Mouse (Mus musculus) midbrain, embryonic 14.5 days (tissue): ENCODE data around the gene Tmem107. TPM values are rescaled to one million over a fixed set of nuclear protein-coding genes. Genes with fewer than 3 reads are reported as not detected.

Experiments
- ATAC-seq: fragments of 200-750 bp; cut with Nextera tagmentation; 2 replicates; pipeline ENCODE4 v1.8.0; 2017; ENCODE audit warnings: moderate number of reproducible peaks, moderate library complexity; ENCODE audit not compliant: low FRiP score, low TSS enrichment
- DNase-seq: peaks from one replicate; pipeline ENCODE4 v3.0.0-alpha.2; 2015
- H3K27ac ChIP-seq: fragments of 300-500 bp; sonication (generic); replicated peaks from 2 replicates; pipeline ENCODE4 v1.5.1; 2014; ENCODE audit warnings: mild to moderate bottlenecking, low read depth, low read length, moderate library complexity
- H3K27me3 ChIP-seq: fragments of 300-500 bp; sonication (generic); 2 replicates; pipeline ENCODE4 v1.6.1; 2014; ENCODE audit warnings: low read length, control low read depth, mixed read lengths; ENCODE audit not compliant: control insufficient read depth, insufficient read depth
- H3K36me3 ChIP-seq: fragments of 300-500 bp; sonication (generic); 2 replicates; pipeline ENCODE4 v1.6.1; 2014; ENCODE audit warnings: low read length, control low read depth; ENCODE audit not compliant: control insufficient read depth, insufficient read depth
- H3K4me1 ChIP-seq: fragments of 300-500 bp; sonication (generic); 2 replicates; pipeline ENCODE4 v1.6.1; 2014; ENCODE audit warnings: mild to moderate bottlenecking, antibody characterized with exemption, low read length, control low read depth; ENCODE audit not compliant: control insufficient read depth, insufficient read depth
- H3K4me2 ChIP-seq: fragments of 300-500 bp; sonication (generic); 2 replicates; pipeline ENCODE4 v1.6.1; 2014; ENCODE audit warnings: mild to moderate bottlenecking, low read length, moderate library complexity
- H3K4me3 ChIP-seq: fragments of 300-500 bp; sonication (generic); replicated peaks from 2 replicates; pipeline ENCODE4 v1.5.1; 2014; ENCODE audit warnings: low read depth, low read length
- H3K9ac ChIP-seq: fragments of 300-500 bp; sonication (generic); replicated peaks from 2 replicates; pipeline ENCODE4 v1.6.1; 2014; ENCODE audit warnings: mild to moderate bottlenecking, low read length, moderate library complexity
- H3K9me3 ChIP-seq: fragments of 300-500 bp; sonication (generic); 2 replicates; pipeline ENCODE4 v1.6.1; 2016; ENCODE audit warnings: low read length, control low read depth, mixed read lengths; ENCODE audit not compliant: control insufficient read depth
- WGBS: fragments of 180-500 bp; shearing (Covaris S2); extraction: QIAGEN DNeasy Blood & Tissue Kit; methylation state at CpG from one replicate; pipeline ENCODE4 v1.1.7; 2014; 5-methylcytosine and 5-hydroxymethylcytosine counted together
- polyA plus RNA-seq: library from polyadenylated mRNA; unstranded; fragments of >200 nt; fragmentation: Nextera tagmentation; extraction: Ambion mirVana; gene quantifications from 2 replicates; pipeline ENCODE4 v1.2.1, GENCODE M21; 2014

Gene Tmem107
- polyA plus RNA-seq, 1 experiment from 2014 or later: 28.0 TPM

DNA sequence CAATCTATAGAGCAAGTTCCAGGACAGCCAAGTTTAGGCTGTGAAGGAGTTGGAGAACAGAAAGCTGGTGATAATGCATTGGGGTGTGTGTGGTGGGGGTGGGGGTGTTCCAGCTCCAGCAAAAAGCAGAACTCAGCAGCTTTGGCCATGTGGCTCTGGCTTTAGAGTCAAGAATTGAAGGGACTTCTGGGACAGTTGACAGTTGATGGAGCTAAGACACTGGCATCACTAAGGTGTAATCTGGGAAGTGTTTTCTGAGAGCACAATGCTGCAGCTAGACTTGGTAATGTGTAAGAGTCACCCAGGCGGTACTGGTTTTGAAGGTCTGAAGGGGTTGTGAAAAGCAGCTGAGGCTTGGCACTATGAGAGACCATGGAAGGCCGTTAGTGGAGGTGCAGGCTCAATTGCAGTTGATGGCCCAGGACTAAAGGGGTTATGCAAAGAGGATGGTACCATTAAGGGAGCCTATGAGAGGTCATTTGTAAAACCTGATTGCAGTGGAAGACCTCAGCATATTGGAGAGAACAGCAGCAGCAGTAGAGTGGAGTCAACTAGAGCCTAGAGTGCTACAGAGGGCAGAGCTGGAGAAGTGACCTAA lies 17.7 kb upstream of the Tmem107 start:
- no peak for ATAC-seq
- no peak overlapping the region for H3K4me3 ChIP-seq
- WGBS: 96% methylated on average over 2 of the region's 2 CpGs

DNA sequence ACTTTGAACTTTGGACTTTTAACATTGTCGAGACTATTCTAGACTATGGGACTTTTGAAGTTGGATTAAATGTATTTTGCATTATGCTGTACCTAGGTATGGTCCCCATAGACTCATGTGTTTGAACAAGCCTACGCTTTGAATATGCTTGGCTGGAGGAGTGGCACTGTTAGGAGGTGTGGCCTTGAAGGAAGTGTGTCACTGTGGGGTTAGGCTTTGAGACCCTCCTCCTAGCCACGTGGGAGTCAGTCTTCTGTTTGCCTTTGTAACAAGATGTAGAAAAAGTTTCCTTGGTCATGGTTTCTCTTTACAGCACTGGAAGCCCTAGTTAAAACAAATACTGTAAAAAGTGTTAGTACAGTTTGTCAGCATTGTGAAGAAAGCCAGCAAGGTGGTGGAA lies 16.8 kb upstream of the Tmem107 start:
- ATAC-seq: no peak
- DNase-seq: no peak
- Histone ChIP-seq H3K9me3 (no peaks in the 10 kb centered on the region), H3K27ac (no peak overlapping the region), H3K27me3 (no peaks in the 10 kb centered on the region), H3K4me2 (no peak overlapping the region), H3K4me1 (peaks cover 10% of the 10 kb centered on the region), H3K4me3 (no peak overlapping the region), H3K9ac (no peak overlapping the region), H3K36me3 (no peaks in the 10 kb centered on the region)
- 77% methylated on average over 3 of the region's 3 CpGs for WGBS

More for the DNA sequence above, 17.7 kb upstream of the Tmem107 start:
- Histone ChIP-seq H3K27me3 (no peaks in the 10 kb centered on the region), H3K9me3 (no peaks in the 10 kb centered on the region), H3K4me2 (no peak overlapping the region), H3K9ac (no peak overlapping the region), H3K36me3 (no peaks in the 10 kb centered on the region), H3K4me1 (peaks cover 3% of the 10 kb centered on the region; the same call in 1 of the 2 replicates), H3K27ac (no peak overlapping the region)
- no peak for DNase-seq

DNA sequence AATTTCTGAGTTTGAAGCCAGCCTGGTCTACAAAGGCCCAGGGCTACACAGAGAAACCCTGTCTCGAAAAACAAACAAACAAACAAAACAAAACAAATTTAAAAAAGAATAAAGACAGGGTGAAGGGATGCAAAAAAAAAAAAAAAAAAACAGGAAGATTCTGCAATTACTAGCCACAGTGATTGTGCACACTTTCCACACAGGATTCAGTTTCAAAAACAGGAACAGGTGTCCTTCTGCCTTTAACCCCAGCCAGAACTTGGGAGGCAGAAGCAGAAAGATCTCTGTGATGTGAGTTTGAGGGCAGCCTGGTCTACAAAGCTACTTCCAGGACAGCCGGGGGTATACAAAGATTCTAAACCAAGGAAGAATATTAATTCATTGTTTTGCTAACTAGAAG lies 12.3 kb upstream of the Tmem107 start:
- H3K9me3 ChIP-seq: no peaks in the 10 kb centered on the region
- 64% methylated on average over 2 of the region's 2 CpGs for WGBS
- ATAC-seq: no peak
- peak overlapping the region; percentile 75 for H3K4me2 ChIP-seq
- H3K4me3 ChIP-seq: peak overlapping the region; percentile 91
- peak overlapping the region; percentile 86 for H3K27ac ChIP-seq
- peaks cover 23% of the 10 kb centered on the region for H3K4me1 ChIP-seq
- H3K27me3 ChIP-seq: no peaks in the 10 kb centered on the region
- no peak for DNase-seq
- no peaks in the 10 kb centered on the region for H3K36me3 ChIP-seq
- H3K9ac ChIP-seq: peak overlapping the region; percentile 61

DNA sequence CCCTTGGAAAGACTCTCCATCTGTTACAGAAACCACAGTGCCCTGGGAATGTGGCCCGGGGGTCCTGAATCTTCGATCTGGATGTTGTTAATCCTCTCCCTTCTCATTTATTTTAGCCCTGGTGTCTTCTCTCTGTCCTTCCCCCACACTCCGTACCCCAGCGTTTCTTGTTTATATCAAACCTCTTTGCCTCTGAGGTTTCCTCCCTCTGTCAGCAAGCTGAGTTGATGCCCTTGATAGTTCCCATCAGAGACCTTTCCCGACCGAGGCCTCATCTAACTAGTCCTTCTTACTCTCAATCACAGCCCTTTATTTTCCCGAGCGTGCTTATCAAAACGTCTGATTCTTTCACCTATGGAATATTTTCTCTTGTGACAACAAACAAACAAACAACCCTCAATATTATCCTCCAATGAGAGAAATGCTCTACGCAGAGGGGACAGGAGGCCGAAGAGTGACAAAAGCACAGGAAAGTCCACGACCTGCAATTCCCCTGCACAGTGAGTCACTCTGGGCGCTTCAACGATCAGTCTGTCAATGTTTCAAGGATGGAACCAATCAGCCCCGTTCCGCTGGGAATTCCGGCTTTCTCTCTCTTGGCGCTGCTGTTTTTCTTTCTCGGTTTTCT lies 11.8 kb upstream of the Tmem107 start:
- H3K4me1 ChIP-seq: peaks cover 24% of the 10 kb centered on the region
- no peaks in the 10 kb centered on the region for H3K9me3 ChIP-seq
- H3K4me2 ChIP-seq: peak overlapping the region; percentile 75
- DNase-seq: no peak
- H3K4me3 ChIP-seq: peak overlapping the region; percentile 91
- peak overlapping the region; percentile 61 for H3K9ac ChIP-seq
- WGBS: under 1% methylated on average over 19 of the region's 19 CpGs
- peak overlapping the region; percentile 86 for H3K27ac ChIP-seq
- no peaks in the 10 kb centered on the region for H3K27me3 ChIP-seq
- ATAC-seq: 0 out of 2 replicates have a peak, but pooled peaks have one; percentile 13
- no peaks in the 10 kb centered on the region for H3K36me3 ChIP-seq

DNA sequence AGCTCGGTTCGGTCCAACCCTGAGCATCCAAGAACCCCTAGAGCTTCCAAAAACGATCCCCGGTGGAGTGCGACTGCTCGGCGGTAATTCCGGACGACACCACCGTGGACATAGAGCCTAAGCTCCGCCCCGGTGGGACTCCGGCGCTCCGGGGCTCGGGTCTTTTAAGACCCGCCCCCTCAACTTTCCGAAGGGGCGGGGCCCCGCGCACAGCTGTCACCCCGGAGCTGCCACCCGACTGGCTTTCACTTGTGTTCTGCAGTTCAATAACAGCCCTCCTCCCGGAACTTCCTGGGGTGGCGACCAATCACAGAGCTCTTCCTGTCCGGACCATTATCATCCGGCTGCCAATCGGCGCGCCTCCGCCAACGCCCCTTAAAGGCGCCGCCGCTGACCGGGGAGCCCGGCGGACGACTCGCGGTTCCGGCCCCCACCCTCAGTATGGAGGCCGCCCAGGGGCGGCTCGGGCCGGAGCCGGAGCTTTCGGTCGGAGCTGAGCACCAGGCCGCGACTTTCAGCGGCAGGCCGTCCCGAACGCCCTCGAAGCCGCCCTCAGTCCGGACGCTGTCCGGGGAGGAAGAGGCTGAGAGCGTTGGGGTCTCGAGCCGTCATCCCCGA lies 11.1 kb upstream of the Tmem107 start, which contains the start of gene Borcs6:
TSS of gene Borcs6 (plus strand) at position 361 of the 618 bp plus-strand sequence.
- peak; percentile 98 for DNase-seq
- peak within 1 kb of the TSS; percentile 91 for H3K9ac ChIP-seq
- H3K4me3 ChIP-seq: peak within 1 kb of the TSS; percentile 91
- peak; percentile 93 for ATAC-seq
- no peaks in the 10 kb centered on the region for H3K36me3 ChIP-seq
- under 1% methylated on average over 59 of the region's 64 CpGs for WGBS
- H3K4me2 ChIP-seq: peak within 1 kb of the TSS; percentile 94
- peak within 1 kb of the TSS; percentile 90 for H3K27ac ChIP-seq
- no peaks in the 10 kb centered on the region for H3K27me3 ChIP-seq
- H3K4me1 ChIP-seq: peaks cover 30% of the 10 kb centered on the region
- no peaks in the 10 kb centered on the region for H3K9me3 ChIP-seq

DNA sequence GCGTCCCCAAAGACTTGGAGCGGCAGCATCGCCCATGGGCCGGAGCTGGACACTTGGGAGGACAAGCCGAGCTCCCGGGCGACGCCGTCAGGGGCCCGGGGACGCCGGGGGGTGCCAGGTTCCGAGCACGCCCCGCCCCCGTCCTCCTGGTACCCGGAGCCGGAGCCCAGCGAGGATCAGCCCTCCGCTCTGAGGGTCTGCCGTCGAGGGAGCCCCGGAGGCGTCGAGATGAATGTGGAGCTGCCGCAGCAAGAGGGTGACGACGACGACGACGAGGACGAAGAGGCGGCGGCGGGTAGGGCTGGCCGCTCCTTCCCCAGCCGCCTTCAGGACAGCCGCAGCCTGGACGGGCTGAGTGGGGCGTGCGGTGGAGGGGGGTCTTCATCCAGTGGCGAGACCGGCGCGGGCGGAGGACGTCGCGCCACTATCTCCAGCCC lies 10.6 kb upstream of the Tmem107 start:
- DNase-seq (peak; percentile 70), ATAC-seq (peak; percentile 22)
- Histone ChIP-seq H3K4me1 (peaks cover 30% of the 10 kb centered on the region), H3K4me2 (peak overlapping the region; percentile 94), H3K9me3 (no peaks in the 10 kb centered on the region), H3K4me3 (peak overlapping the region; percentile 91), H3K9ac (peak overlapping the region; percentile 91), H3K36me3 (no peaks in the 10 kb centered on the region), H3K27me3 (no peaks in the 10 kb centered on the region), H3K27ac (peak overlapping the region; percentile 90)
- 0% methylated on average over 49 of the region's 49 CpGs for WGBS

DNA sequence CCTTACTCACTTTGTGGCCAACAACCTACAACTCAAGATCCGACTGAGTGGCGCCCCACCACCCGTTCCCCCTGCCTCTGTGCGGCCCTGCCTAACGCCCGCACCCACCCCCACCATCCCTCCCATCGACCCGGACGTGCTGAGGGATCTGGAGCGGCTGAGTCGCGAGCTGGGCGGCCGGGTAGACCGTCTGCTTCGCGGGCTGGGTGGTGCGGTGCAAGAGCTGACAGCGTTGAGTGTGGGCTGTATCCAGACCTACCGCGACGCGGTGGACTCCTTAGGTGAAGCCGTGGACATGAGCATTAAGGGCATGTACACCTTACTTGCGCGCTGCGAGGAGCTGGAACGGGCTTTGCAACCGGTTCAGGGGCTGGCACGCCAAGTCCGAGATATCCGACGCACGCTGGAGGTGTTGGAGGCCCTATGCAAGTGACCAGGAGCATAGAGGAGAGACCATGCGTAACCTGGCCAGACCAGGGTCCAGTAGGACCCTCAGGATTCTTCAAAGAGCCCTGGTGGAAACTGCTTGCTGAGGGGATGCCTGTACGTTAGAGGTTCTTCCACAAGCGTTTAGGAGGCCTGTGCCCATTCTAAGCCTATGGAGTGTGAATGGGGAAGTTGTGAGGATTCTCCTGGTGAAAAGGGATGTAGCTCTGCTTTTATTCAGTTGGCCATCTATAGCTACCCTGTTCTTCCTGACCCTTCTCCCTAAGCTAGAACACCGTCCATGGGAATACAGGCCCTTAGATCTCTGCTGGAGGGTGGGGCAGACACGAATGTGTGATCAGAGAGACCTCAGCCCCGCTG lies 10.0 kb upstream of the Tmem107 start:
- Histone ChIP-seq H3K27ac (peak overlapping the region; percentile 90), H3K27me3 (no peaks in the 10 kb centered on the region), H3K4me3 (peak overlapping the region; percentile 91), H3K9ac (peak overlapping the region; percentile 91), H3K36me3 (no peaks in the 10 kb centered on the region), H3K9me3 (no peaks in the 10 kb centered on the region), H3K4me1 (peaks cover 30% of the 10 kb centered on the region), H3K4me2 (peak overlapping the region; percentile 94)
- DNase-seq (peak; percentile 56), ATAC-seq (no peak)
- WGBS: under 1% methylated on average over 40 of the region's 40 CpGs

DNA sequence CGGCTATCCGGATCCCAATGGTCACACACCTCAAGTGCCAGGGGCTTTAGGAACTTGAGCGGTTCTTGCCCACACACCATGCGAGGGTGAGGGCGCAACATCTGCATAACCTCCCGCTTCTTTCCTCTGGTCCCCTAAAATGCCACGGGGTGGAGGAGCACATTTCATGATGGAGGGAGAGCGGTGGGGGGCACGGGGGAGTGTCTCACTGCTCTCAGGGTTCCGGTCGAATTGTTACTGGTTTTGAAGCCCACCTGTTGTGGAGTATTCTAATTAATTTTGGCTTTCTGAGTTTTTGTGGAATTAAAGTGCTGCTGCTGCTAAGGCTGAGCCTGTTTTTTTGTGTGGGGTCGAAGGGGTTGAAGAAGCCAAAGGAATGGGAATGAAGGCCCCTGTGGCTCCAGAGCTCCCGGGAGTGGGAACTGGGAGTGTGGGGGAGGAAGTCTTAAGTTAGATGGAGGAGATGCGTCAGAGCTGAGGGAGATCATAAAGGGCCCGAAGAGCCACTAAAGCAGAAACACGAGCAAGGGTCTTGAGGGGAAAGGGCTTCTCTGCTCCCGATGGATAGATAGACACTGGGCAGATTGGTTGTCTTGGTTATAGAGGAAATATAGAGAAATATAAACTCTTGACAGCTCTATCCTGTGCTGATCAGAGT lies 9.2 kb upstream of the Tmem107 start:
- WGBS: 5% methylated on average over 17 of the region's 17 CpGs
- DNase-seq: no peak
- peak overlapping the region; percentile 91 for H3K4me3 ChIP-seq
- no peak for ATAC-seq
- H3K36me3 ChIP-seq: no peaks in the 10 kb centered on the region
- H3K27me3 ChIP-seq: no peaks in the 10 kb centered on the region
- H3K4me2 ChIP-seq: peak overlapping the region; percentile 94
- peak overlapping the region; percentile 91 for H3K9ac ChIP-seq
- H3K4me1 ChIP-seq: peaks cover 35% of the 10 kb centered on the region
- H3K27ac ChIP-seq: no peak overlapping the region
- no peaks in the 10 kb centered on the region for H3K9me3 ChIP-seq
